Mouse (Mus musculus): ENCODE results near the gene Ech1. TPM values are rescaled to one million over a fixed set of nuclear protein-coding genes. Genes with fewer than 3 reads are reported as not detected.
A peak's percentile ranks its signal among the peaks of the same experiment; 100 is the strongest.

Ech1 gene
- polyA plus RNA-seq, 1 experiment from 2014 or later, result 169 TPM

- Histone ChIP-seq H3K4me2 (no peak overlapping the region), H3K36me3 (peaks cover 15% of the 10 kb centered on the region), H3K9me3 (no peaks in the 10 kb centered on the region), H3K4me1 (peaks cover 25% of the 10 kb centered on the region), H3K9ac (no peak overlapping the region), H3K27me3 (replicated peaks) (no peaks in the 10 kb centered on the region), H3K27ac (replicated peaks) (no peak overlapping the region), H3K4me3 (no peak overlapping the region)
- no peak for ATAC-seq (ENCODE audit: extremely low read depth, insufficient number of reproducible peaks, low FRiP score, low TSS enrichment)
These were observed 33.3 kb upstream of the Ech1 start for GRCm38 (mm10) chr7:28791706-28792105.

GRCm38 (mm10) chr7:28792391-28793185 lies 32.4 kb upstream of the Ech1 start:
- Histone ChIP-seq H3K27me3 (replicated peaks) (no peaks in the 10 kb centered on the region), H3K4me1 (peaks cover 30% of the 10 kb centered on the region), H3K27ac (replicated peaks) (no peak overlapping the region), H3K9me3 (no peaks in the 10 kb centered on the region), H3K4me2 (no peak overlapping the region), H3K36me3 (peaks cover 9% of the 10 kb centered on the region), H3K4me3 (no peak overlapping the region), H3K9ac (no peak overlapping the region)
- ATAC-seq (ENCODE audit: extremely low read depth, insufficient number of reproducible peaks, low FRiP score, low TSS enrichment), result no peak
- WGBS, result 66% methylated on average over 14 of the region's 14 CpGs

DNA sequence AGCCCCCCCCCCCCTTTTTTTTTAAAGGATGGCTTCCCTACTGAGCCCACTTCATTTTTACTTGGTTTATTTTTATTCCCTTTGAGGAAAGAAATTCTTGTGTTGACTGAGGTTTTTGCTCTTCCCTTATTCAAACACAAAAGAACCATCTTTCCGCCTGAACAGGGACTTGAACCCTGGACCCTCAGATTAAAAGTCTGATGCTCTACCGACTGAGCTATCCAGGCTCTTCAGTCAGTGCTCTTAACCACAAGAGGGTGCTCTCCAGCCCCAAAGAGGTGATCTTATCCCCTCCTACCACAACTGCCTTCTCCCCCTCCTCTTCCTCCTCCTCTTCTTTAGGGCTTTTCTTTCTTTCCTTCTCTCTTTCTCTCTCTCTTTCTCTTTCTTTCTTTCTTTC lies 31.2 kb upstream of the Ech1 start:
- Histone ChIP-seq H3K4me1 (peaks cover 23% of the 10 kb centered on the region), H3K4me3 (no peak overlapping the region), H3K27me3 (replicated peaks) (no peaks in the 10 kb centered on the region), H3K4me2 (no peak overlapping the region), H3K9ac (no peak overlapping the region), H3K36me3 (no peaks in the 10 kb centered on the region), H3K27ac (replicated peaks) (no peak overlapping the region), H3K9me3 (no peaks in the 10 kb centered on the region)
- ATAC-seq (ENCODE audit: extremely low read depth, insufficient number of reproducible peaks, low FRiP score, low TSS enrichment), result no peak
- 36% methylated on average over 2 of the region's 2 CpGs for WGBS

GRCm38 (mm10) chr7:28794496-28794895 lies 30.5 kb upstream of the Ech1 start:
- Histone ChIP-seq H3K36me3 (no peaks in the 10 kb centered on the region), H3K9ac (no peak overlapping the region), H3K27ac (replicated peaks) (no peak overlapping the region), H3K27me3 (replicated peaks) (no peaks in the 10 kb centered on the region), H3K4me2 (no peak overlapping the region), H3K4me3 (no peak overlapping the region), H3K9me3 (no peaks in the 10 kb centered on the region), H3K4me1 (peaks cover 18% of the 10 kb centered on the region)
- WGBS, result 67% methylated on average over 3 of the region's 3 CpGs
- no peak for ATAC-seq (ENCODE audit: extremely low read depth, insufficient number of reproducible peaks, low FRiP score, low TSS enrichment)

GRCm38 (mm10) chr7:28795832-28796231 lies 29.2 kb upstream of the Ech1 start:
- ATAC-seq (ENCODE audit: extremely low read depth, insufficient number of reproducible peaks, low FRiP score, low TSS enrichment), result no peak
- Histone ChIP-seq H3K36me3 (no peaks in the 10 kb centered on the region), H3K4me3 (peak overlapping the region; percentile 34), H3K9me3 (no peaks in the 10 kb centered on the region), H3K27ac (replicated peaks) (peak overlapping the region; percentile 60), H3K9ac (no peak overlapping the region), H3K4me1 (peaks cover 18% of the 10 kb centered on the region), H3K27me3 (replicated peaks) (no peaks in the 10 kb centered on the region), H3K4me2 (peak overlapping the region; percentile 62)
- 62% methylated on average over 15 of the region's 15 CpGs for WGBS

- H3K4me1 ChIP-seq, result peaks cover 24% of the 10 kb centered on the region
- peak overlapping the region; percentile 77 for H3K9ac ChIP-seq
- 11% methylated on average over 32 of the region's 32 CpGs for WGBS
- H3K4me3 ChIP-seq, result peak overlapping the region; percentile 34
- H3K4me2 ChIP-seq, result peak overlapping the region; percentile 62
- H3K27me3 ChIP-seq (replicated peaks), result no peaks in the 10 kb centered on the region
- H3K36me3 ChIP-seq, result no peaks in the 10 kb centered on the region
- peak; percentile 51 for ATAC-seq (ENCODE audit: extremely low read depth, insufficient number of reproducible peaks, low FRiP score, low TSS enrichment)
- H3K27ac ChIP-seq (replicated peaks), result peak overlapping the region; percentile 60
- H3K9me3 ChIP-seq, result no peaks in the 10 kb centered on the region
These were observed 28.4 kb upstream of the Ech1 start for GRCm38 (mm10) chr7:28796562-28796975.

- Histone ChIP-seq H3K4me1 (peaks cover 51% of the 10 kb centered on the region), H3K36me3 (no peaks in the 10 kb centered on the region), H3K27ac (replicated peaks) (no peak overlapping the region), H3K4me3 (no peak overlapping the region), H3K9me3 (no peaks in the 10 kb centered on the region), H3K9ac (no peak overlapping the region), H3K27me3 (replicated peaks) (no peaks in the 10 kb centered on the region), H3K4me2 (no peak overlapping the region)
- 84% methylated on average over 9 of the region's 9 CpGs for WGBS
- no peak for ATAC-seq (ENCODE audit: extremely low read depth, insufficient number of reproducible peaks, low FRiP score, low TSS enrichment)
These were observed 25.0 kb upstream of the Ech1 start for GRCm38 (mm10) chr7:28799994-28800393.

GRCm38 (mm10) chr7:28801451-28801850 lies 23.6 kb upstream of the Ech1 start:
- 72% methylated on average over 3 of the region's 3 CpGs for WGBS
- Histone ChIP-seq H3K4me3 (no peak overlapping the region), H3K27ac (replicated peaks) (peak overlapping the region; percentile 95), H3K9me3 (no peaks in the 10 kb centered on the region), H3K4me2 (no peak overlapping the region), H3K27me3 (replicated peaks) (no peaks in the 10 kb centered on the region), H3K9ac (no peak overlapping the region), H3K4me1 (peaks cover 40% of the 10 kb centered on the region), H3K36me3 (no peaks in the 10 kb centered on the region)
- ATAC-seq (ENCODE audit: extremely low read depth, insufficient number of reproducible peaks, low FRiP score, low TSS enrichment), result no peak

GRCm38 (mm10) chr7:28801901-28802670 lies 22.9 kb upstream of the Ech1 start:
- peak overlapping the region; percentile 9; the same call in 1 of the 2 replicates for H3K4me3 ChIP-seq
- H3K27me3 ChIP-seq (replicated peaks), result no peaks in the 10 kb centered on the region
- 31% methylated on average over 10 of the region's 10 CpGs for WGBS
- H3K9me3 ChIP-seq, result no peaks in the 10 kb centered on the region
- ATAC-seq (ENCODE audit: extremely low read depth, insufficient number of reproducible peaks, low FRiP score, low TSS enrichment), result no peak
- H3K27ac ChIP-seq (replicated peaks), result peak overlapping the region; percentile 95
- peak overlapping the region; percentile 54 for H3K4me2 ChIP-seq
- H3K36me3 ChIP-seq, result no peaks in the 10 kb centered on the region
- H3K4me1 ChIP-seq, result peaks cover 37% of the 10 kb centered on the region
- peak overlapping the region; percentile 71 for H3K9ac ChIP-seq

- WGBS, result 9% methylated on average over 10 of the region's 10 CpGs
- peak overlapping the region; percentile 71 for H3K9ac ChIP-seq
- peak; percentile 56; the same call in 1 of the 2 replicates for ATAC-seq (ENCODE audit: extremely low read depth, insufficient number of reproducible peaks, low FRiP score, low TSS enrichment)
These were observed 22.0 kb upstream of the Ech1 start for GRCm38 (mm10) chr7:28802846-28803588.

DNA sequence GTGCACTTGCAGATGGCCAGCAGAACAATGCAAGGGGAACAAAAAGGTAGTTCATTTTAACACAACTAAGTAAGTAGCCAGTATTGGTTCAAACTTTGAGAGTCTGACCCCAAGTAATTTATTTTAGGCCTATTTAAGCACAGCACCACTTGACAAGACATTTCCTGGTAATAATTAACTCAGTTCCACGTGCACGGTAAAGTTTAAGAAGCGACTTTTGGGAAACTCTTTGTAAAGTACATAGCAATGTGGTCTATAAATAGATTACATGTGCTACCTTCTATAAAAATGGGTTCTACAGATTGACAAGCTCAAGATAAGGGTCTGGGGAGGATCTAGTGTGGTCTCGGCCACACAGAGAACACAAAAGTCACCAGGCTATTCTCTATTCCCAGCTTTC lies 21.3 kb upstream of the Ech1 start:
- Histone ChIP-seq H3K36me3 (no peaks in the 10 kb centered on the region), H3K4me1 (peaks cover 45% of the 10 kb centered on the region), H3K4me3 (no peak overlapping the region), H3K27me3 (replicated peaks) (no peaks in the 10 kb centered on the region), H3K27ac (replicated peaks) (peak overlapping the region; percentile 95), H3K9ac (peak overlapping the region; percentile 71; the same call in 1 of the 2 replicates), H3K4me2 (no peak overlapping the region), H3K9me3 (no peaks in the 10 kb centered on the region)
- WGBS, result 35% methylated on average over 4 of the region's 4 CpGs
- ATAC-seq (ENCODE audit: extremely low read depth, insufficient number of reproducible peaks, low FRiP score, low TSS enrichment), result no peak

More at GRCm38 (mm10) chr7:28802846-28803588, 22.0 kb upstream of the Ech1 start:
- Histone ChIP-seq H3K27me3 (replicated peaks) (no peaks in the 10 kb centered on the region), H3K27ac (replicated peaks) (peak overlapping the region; percentile 95), H3K4me2 (peak overlapping the region; percentile 54), H3K4me3 (peak overlapping the region; percentile 9; the same call in 1 of the 2 replicates), H3K36me3 (no peaks in the 10 kb centered on the region), H3K4me1 (peaks cover 42% of the 10 kb centered on the region), H3K9me3 (no peaks in the 10 kb centered on the region)
